Mouse (Mus musculus): Measurements from ENCODE around the gene Srprb. TPM values are rescaled to one million over a fixed set of nuclear protein-coding genes. Genes with fewer than 3 reads are reported as not detected.

Gene Srprb
- polyA plus RNA-seq (2012; ENCODE audit: insufficient read depth, insufficient read length, low replicate concordance, missing spikeins): not detected in 2 replicates

DNA sequence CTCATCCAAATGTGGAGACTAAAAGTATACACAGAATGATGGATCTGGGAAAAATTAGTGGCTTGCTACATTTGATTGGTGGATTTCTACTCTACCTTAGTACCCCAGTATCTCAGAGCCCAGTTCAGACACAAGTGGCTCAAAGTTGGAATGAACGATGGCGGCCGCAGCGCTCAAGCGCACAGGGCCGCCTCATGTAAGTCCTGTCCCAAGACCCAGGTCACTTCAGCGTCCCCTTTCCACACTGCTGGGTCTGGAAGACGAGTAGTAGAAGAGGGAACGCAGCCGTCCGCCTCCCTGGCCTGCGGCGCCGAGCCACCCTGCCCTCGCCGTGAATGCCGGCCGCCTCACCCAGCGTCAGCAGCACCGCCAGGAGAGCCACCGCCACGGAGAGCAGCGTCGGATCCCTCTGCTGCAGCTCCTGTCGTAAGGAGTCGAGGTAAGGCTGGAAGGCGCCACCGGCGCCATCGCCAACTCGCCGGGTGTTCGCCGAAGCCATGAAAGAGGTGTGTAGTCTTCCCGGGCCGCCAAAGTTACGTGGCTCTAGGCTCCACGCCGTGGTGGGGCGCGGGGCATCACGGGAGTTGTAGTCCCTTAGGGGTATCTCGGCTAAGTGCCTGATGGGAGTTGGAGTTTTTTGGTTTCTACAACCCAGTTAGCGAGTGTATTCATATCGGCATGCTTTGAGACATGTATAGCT is at the start of gene Srprb:
Gene Srprb (minus strand): TSS at position 577 of the 700 bp plus-strand sequence.
- under 1% methylated on average over 45 of the region's 45 CpGs for WGBS

DNA sequence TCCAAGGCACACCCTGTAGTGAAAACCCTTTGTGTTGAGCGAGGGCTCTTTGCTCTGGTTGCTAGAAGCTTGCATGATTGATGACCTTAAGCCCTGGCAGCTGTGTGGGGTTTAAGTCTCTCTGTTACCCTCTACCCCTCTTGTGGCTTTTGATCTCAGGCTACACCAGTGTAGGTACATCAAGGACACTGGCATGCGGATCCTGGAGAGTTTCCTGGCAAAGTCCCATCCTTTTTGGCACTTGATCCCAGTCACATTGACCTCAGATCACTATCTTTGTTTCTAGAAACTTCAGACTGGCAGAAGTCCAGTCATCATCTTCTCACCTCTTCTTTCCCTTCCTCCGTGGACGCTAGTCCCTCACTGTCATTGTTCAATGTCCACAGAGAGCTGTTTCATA is 46.7 kb upstream of the Srprb start:
- TF ChIP-seq CTCF (IDR thresholded peaks at IDR 0.05; ENCODE audit: insufficient read depth, low read depth, low read length) (no peak), POLR2A (IDR thresholded peaks at IDR 0.05; ENCODE audit: insufficient read depth, low read depth, low read length) (no peak)

More for the DNA sequence above, at the start of gene Srprb:
- TF ChIP-seq POLR2A (IDR thresholded peaks at IDR 0.05; ENCODE audit: insufficient read depth, low read depth, low read length) (peak; percentile 59), CTCF (IDR thresholded peaks at IDR 0.05; ENCODE audit: insufficient read depth, low read depth, low read length) (no peak)
- H3K4me3 ChIP-seq (ENCODE audit: insufficient read depth, low read depth, low read length): peak within 1 kb of the TSS; percentile 92
- H3K4me1 ChIP-seq (ENCODE audit: control insufficient read depth, insufficient read depth, low read length): peaks cover 3% of the 10 kb centered on the region; the same call in 1 of the 2 replicates
- no peak within 1 kb of the TSS for H3K27ac ChIP-seq (ENCODE audit: insufficient read depth, low read depth, low read length)

DNA sequence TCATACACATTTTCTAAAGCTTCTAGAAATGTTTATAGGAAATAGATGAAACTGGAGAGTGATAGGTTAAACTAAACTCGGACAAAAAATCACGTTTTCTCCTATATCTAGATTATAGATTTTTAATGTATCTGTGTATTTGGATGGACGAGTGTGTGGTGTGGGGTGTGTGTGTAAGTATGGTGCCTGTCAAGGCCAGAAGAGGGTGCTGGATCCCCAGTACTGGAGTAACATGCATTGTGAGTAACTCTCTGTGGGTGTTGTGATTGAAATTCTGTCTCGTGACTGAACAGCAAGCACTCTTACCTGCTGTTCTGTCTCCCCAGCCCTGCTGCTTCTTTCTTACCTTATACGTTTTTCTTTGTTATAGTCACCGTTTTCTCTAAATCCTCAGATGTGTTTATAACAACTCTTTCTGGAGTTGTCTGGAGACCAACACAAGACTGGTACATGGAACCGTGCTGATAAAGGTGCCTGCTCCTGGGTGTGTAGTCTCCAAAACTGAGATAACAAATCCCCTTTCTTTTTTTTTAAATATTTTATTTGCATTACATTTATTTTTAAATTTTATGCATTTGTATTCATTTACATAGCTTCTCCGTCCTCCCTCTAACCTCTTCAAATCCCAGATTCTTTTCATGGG is 44.7 kb upstream of the Srprb start:
- Histone ChIP-seq H3K4me1 (ENCODE audit: control insufficient read depth, insufficient read depth, low read length) (no peaks in the 10 kb centered on the region), H3K4me3 (ENCODE audit: insufficient read depth, low read depth, low read length) (no peak overlapping the region), H3K27ac (ENCODE audit: insufficient read depth, low read depth, low read length) (no peak overlapping the region)
- 89% methylated on average over 8 of the region's 8 CpGs for WGBS
- no peak for TF ChIP-seq POLR2A (IDR thresholded peaks at IDR 0.05; ENCODE audit: insufficient read depth, low read depth, low read length)

More for the DNA sequence above, 46.7 kb upstream of the Srprb start:
- no peak overlapping the region for H3K4me3 ChIP-seq (ENCODE audit: insufficient read depth, low read depth, low read length)
- no peak overlapping the region for H3K27ac ChIP-seq (ENCODE audit: insufficient read depth, low read depth, low read length)
- 58% methylated on average over 4 of the region's 4 CpGs for WGBS
- H3K4me1 ChIP-seq (ENCODE audit: control insufficient read depth, insufficient read depth, low read length): no peaks in the 10 kb centered on the region

DNA sequence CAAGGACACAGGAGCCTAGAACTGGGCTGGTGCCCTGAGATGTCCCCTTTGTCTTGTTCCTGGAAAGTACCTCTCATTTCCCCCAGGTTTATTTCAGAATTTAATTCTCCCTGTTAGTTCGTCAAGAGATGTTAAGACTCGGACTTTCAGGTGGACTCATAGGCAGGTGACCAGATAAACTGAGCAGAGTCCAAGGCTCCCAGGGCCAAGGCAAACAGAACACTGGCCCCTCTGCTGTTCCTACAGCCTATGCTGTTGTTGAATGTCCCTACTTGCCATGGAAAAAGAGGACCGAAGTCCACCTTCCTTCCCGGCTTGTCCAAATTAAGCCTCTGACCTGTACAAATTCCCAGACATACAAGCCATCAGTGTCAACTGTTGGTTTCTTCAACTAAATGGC is 41.7 kb upstream of the Srprb start:
- Histone ChIP-seq H3K27ac (ENCODE audit: insufficient read depth, low read depth, low read length) (no peak overlapping the region), H3K4me1 (ENCODE audit: control insufficient read depth, insufficient read depth, low read length) (no peaks in the 10 kb centered on the region), H3K4me3 (ENCODE audit: insufficient read depth, low read depth, low read length) (no peak overlapping the region)
- TF ChIP-seq POLR2A (IDR thresholded peaks at IDR 0.05; ENCODE audit: insufficient read depth, low read depth, low read length) (no peak), CTCF (IDR thresholded peaks at IDR 0.05; ENCODE audit: insufficient read depth, low read depth, low read length) (no peak)
- 95% methylated on average over 4 of the region's 4 CpGs for WGBS

DNA sequence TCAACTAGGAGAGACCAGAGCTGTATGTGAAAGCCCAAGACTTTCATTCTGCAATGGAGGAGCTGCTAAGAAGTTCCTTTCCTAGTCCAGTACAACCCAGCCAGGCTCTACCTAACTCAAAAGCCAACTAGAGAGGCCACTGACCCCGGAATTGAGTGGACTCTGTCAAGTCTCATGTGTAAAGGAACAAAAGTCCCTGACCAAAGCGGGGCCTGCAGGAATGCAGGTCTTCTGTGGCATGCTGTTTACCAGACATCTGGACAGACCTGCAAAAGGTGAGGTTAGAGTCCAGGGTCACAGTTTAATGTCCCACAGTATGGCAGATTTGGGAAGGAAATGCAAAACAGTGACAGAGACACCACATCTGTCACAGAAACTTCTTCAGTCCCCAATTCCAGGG is 39.3 kb upstream of the Srprb start:
- whole genome bisulfite sequencing: 86% methylated on average over 2 of the region's 2 CpGs
- no peak overlapping the region for H3K4me3 ChIP-seq (ENCODE audit: insufficient read depth, low read depth, low read length)
- TF ChIP-seq CTCF (IDR thresholded peaks at IDR 0.05; ENCODE audit: insufficient read depth, low read depth, low read length): no peak
- no peak for TF ChIP-seq POLR2A (IDR thresholded peaks at IDR 0.05; ENCODE audit: insufficient read depth, low read depth, low read length)
- H3K4me1 ChIP-seq (ENCODE audit: control insufficient read depth, insufficient read depth, low read length): no peaks in the 10 kb centered on the region
- H3K27ac ChIP-seq (ENCODE audit: insufficient read depth, low read depth, low read length): no peak overlapping the region

DNA sequence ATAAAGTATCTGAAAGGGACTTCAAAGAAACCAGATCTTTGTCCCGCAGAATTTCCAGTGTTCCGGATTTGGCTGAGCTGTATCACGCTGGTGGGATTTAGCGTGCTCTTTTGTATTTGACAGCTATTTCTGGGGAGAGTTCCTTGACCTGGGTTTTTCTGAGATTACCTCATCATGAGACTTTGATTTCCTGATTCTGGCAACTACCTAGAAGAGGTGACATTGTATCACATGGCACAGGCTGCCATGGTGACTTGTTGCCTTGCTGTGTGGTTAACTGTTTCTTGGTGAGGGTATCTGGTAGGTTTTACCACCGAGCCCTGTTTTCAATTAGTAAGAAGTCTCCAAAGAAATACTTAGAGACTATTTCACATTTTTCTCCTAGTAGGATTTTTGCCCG is 37.5 kb upstream of the Srprb start:
- Histone ChIP-seq H3K4me3 (ENCODE audit: insufficient read depth, low read depth, low read length) (no peak overlapping the region), H3K27ac (ENCODE audit: insufficient read depth, low read depth, low read length) (no peak overlapping the region), H3K4me1 (ENCODE audit: control insufficient read depth, insufficient read depth, low read length) (no peaks in the 10 kb centered on the region)
- WGBS: 91% methylated on average over 6 of the region's 6 CpGs
- TF ChIP-seq POLR2A (IDR thresholded peaks at IDR 0.05; ENCODE audit: insufficient read depth, low read depth, low read length): no peak
- TF ChIP-seq CTCF (IDR thresholded peaks at IDR 0.05; ENCODE audit: insufficient read depth, low read depth, low read length): no peak

DNA sequence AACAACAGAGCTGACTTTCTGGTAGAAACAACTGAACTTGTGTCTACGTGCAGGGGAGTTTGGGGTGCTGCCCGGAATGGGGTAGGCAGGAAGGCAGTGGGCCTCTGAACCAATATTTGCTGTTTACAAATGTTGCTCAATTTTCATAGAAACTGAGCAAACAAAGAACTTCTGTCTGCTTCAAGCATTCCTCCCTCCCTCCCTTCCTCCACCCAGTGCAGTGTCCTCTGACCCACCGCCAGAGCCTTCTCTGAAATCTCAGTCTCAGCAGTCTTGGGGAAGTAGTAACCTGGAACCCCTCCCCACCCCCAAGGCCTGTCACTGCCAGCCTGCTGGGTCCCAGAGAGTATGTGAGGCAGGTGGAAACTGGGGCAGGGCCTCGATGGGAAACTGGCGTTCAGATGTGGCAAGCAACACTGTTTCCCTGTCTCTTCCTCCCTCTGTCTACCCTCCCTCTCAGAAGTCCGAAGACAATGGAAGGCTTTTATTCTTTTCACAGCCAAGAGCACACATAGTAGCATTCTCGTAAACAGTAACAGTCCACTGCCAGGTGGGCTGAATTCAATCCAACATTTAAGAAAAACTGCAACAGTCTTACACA is 32.7 kb upstream of the Srprb start:
- Histone ChIP-seq H3K27ac (ENCODE audit: insufficient read depth, low read depth, low read length) (no peak overlapping the region), H3K4me1 (ENCODE audit: control insufficient read depth, insufficient read depth, low read length) (peaks cover 8% of the 10 kb centered on the region), H3K4me3 (ENCODE audit: insufficient read depth, low read depth, low read length) (no peak overlapping the region)
- WGBS: 65% methylated on average over 7 of the region's 7 CpGs
- TF ChIP-seq CTCF (IDR thresholded peaks at IDR 0.05; ENCODE audit: insufficient read depth, low read depth, low read length): no peak
- no peak for TF ChIP-seq POLR2A (IDR thresholded peaks at IDR 0.05; ENCODE audit: insufficient read depth, low read depth, low read length)

DNA sequence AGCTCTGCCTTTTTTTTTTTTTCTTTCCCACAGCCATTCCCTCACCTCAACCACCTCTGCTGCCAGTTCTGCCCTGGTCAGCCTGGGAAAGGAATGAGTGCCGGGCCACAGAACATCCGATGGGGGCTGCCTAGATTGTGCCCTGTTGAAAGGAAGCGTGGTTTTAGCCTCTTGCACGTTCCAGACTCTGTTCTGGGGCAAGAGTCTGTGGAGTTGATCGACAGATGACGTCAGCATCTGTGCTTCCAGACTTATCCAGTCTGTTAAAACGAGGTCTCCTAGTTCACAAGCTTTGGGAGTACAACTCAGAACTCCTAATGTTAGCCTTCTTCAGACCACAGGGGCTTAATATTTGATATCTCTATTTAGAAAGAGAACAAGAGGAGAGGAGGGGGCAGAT is 32.1 kb upstream of the Srprb start:
- WGBS: 75% methylated on average over 7 of the region's 7 CpGs
- no peak overlapping the region for H3K27ac ChIP-seq (ENCODE audit: insufficient read depth, low read depth, low read length)
- TF ChIP-seq CTCF (IDR thresholded peaks at IDR 0.05; ENCODE audit: insufficient read depth, low read depth, low read length) (no peak), POLR2A (IDR thresholded peaks at IDR 0.05; ENCODE audit: insufficient read depth, low read depth, low read length) (no peak)
- H3K4me3 ChIP-seq (ENCODE audit: insufficient read depth, low read depth, low read length): no peak overlapping the region
- H3K4me1 ChIP-seq (ENCODE audit: control insufficient read depth, insufficient read depth, low read length): peaks cover 8% of the 10 kb centered on the region

DNA sequence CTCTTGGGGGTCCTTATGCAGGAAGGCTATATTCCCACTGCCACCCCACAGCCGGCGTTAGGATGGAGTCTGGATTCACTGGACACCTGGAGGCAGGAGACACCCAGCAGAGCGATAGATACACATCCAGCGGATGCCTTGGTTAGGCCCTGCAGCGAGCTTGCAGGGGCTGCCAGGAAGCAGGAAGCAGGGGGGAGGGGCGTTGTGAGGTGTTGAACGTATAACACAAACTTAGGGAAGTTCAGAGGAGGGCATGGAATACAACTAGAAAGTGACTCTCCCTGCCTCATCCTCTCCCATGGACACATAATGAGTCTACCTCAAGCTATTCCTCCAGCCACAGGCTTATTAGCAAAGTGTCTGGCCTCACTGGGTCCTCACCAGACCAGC is 31.1 kb upstream of the Srprb start:
- Histone ChIP-seq H3K4me3 (ENCODE audit: insufficient read depth, low read depth, low read length) (no peak overlapping the region), H3K4me1 (ENCODE audit: control insufficient read depth, insufficient read depth, low read length) (peaks cover 8% of the 10 kb centered on the region), H3K27ac (ENCODE audit: insufficient read depth, low read depth, low read length) (no peak overlapping the region)
- TF ChIP-seq POLR2A (IDR thresholded peaks at IDR 0.05; ENCODE audit: insufficient read depth, low read depth, low read length) (no peak), CTCF (IDR thresholded peaks at IDR 0.05; ENCODE audit: insufficient read depth, low read depth, low read length) (no peak)
- 81% methylated on average over 7 of the region's 7 CpGs for WGBS
